In genomic region chr16:85171976-85172570, GRCm38 (mm10) we compare ENCODE assay signal across 8 mouse cellular contexts. TPM values are rescaled to one million over a fixed set of nuclear protein-coding genes. Genes with fewer than 3 reads are reported as not detected.
DNase-seq lines count a peak whose midpoint lies in the region; ATAC-seq and TF ChIP-seq lines count a peak whose summit lies in the region.

No protein-coding gene starts in this region.

- in situ Hi-C loops in CH12.LX (cut with MboI; ENCODE audit: low pct_ligation_motif_present, low pct_unique_long_range_greater_than_20kb, low sequenced_read_pairs) = no loop called here

- dilution Hi-C loops in CH12.LX (cut with MboI; ENCODE audit: extremely low pct_ligation_motif_present, extremely low pct_unique_long_range_greater_than_20kb, low sequenced_read_pairs) = no loop called here

- peak overlapping the region; percentile 78 to 99 (median 97) for H3K4me3 ChIP-seq in CH12.LX (replicated peaks in 1 of 3; ENCODE audit: low read depth in 2 of 3, low read length in 2 of 3, poor library complexity in 1 of 3)
- H3K4me3 ChIP-seq in embryonic fibroblast, embryonic 13.5 days (ENCODE audit: insufficient read depth, low read length) = peak overlapping the region; percentile 85
- peak overlapping the region; percentile 96 for H3K4me3 ChIP-seq in hindbrain, embryonic 11.5 days (ENCODE audit: low read depth, low read length)
- H3K4me3 ChIP-seq in stomach, embryonic 14.5 days (ENCODE audit: low read depth, low read length) = peak overlapping the region; percentile 64

- H3K27ac ChIP-seq in CH12.LX (ENCODE audit: insufficient read depth, low read depth) = peak overlapping the region; percentile 33; the same call in 1 of the 2 replicates
- H3K27ac ChIP-seq in embryonic fibroblast, embryonic 13.5 days (ENCODE audit: insufficient read depth, low read length) = peak overlapping the region; percentile 55
- H3K27ac ChIP-seq in hindbrain, embryonic 11.5 days (ENCODE audit: low read depth, low read length) = peak overlapping the region; percentile 89
- H3K27ac ChIP-seq in stomach, embryonic 14.5 days (ENCODE audit: low read length) = peak overlapping the region; percentile 69

- peak; percentile 17 for TF ChIP-seq RAD21 in CH12.LX (IDR thresholded peaks at IDR 0.05; ENCODE audit: low read depth, low read length)

- H3K36me3 ChIP-seq in CH12.LX (replicated peaks in 1 of 2; ENCODE audit: control insufficient read depth in 1 of 2, insufficient read depth in 1 of 2, low read length in 1 of 2) = peaks cover 8 to 32% of the 10 kb centered on the region in 2 experiments
- no peaks in the 10 kb centered on the region for H3K36me3 ChIP-seq in hindbrain, embryonic 11.5 days (ENCODE audit: control insufficient read depth, insufficient read depth, low read length)
- H3K36me3 ChIP-seq in stomach, embryonic 14.5 days (ENCODE audit: control insufficient read depth, insufficient read depth, low read length) = no peaks in the 10 kb centered on the region

- H3K27me3 ChIP-seq in CH12.LX (replicated peaks) = no peaks in the 10 kb centered on the region
- H3K27me3 ChIP-seq in hindbrain, embryonic 11.5 days (ENCODE audit: control insufficient read depth, insufficient read depth, low read length) = no peaks in the 10 kb centered on the region
- H3K27me3 ChIP-seq in stomach, embryonic 14.5 days (ENCODE audit: control insufficient read depth, insufficient read depth, low read length) = no peaks in the 10 kb centered on the region

- peak; percentile 68 for ATAC-seq in hindbrain, embryonic 11.5 days (ENCODE audit: low FRiP score)
- peak; percentile 36 for ATAC-seq in megakaryocyte, adult 5-6 weeks (ENCODE audit: poor library complexity, severe bottlenecking)
- ATAC-seq in stomach, embryonic 14.5 days (ENCODE audit: insufficient number of reproducible peaks, insufficient read depth, low FRiP score, low read depth) = peak; percentile 35
- ATAC-seq in activated CD4-positive, CD25-positive, alpha-beta regulatory T cell, adult 4 months = no peak

- peaks cover 2 to 32% of the 10 kb centered on the region in 2 experiments; a peak in 3 of 4 replicates for H3K4me1 ChIP-seq in CH12.LX (ENCODE audit: control insufficient read depth in 1 of 2, insufficient read depth in 2 of 2)
- H3K4me1 ChIP-seq in embryonic fibroblast, embryonic 13.5 days (ENCODE audit: control insufficient read depth, insufficient read depth, low read length) = peaks cover 9% of the 10 kb centered on the region
- H3K4me1 ChIP-seq in hindbrain, embryonic 11.5 days (replicated peaks; ENCODE audit: control insufficient read depth, insufficient read depth, low read length) = no peaks in the 10 kb centered on the region; the same call in 1 of the 2 replicates
- H3K4me1 ChIP-seq in stomach, embryonic 14.5 days (ENCODE audit: control insufficient read depth, insufficient read depth, low read length) = peaks cover 11% of the 10 kb centered on the region

- H3K4me2 ChIP-seq in CH12.LX (ENCODE audit: insufficient read depth, low read depth, poor library complexity, severe bottlenecking) = peak overlapping the region; percentile 72
- peak overlapping the region; percentile 47 for H3K4me2 ChIP-seq in hindbrain, embryonic 11.5 days (replicated peaks; ENCODE audit: low read depth, low read length)
- H3K4me2 ChIP-seq in stomach, embryonic 14.5 days (replicated peaks; ENCODE audit: low read depth, low read length) = peak overlapping the region; percentile 63

- H3K9ac ChIP-seq in CH12.LX (ENCODE audit: insufficient read depth, low read depth) = peak overlapping the region; percentile 90
- peak overlapping the region; percentile 94 for H3K9ac ChIP-seq in hindbrain, embryonic 11.5 days (ENCODE audit: low read depth, low read length)
- H3K9ac ChIP-seq in stomach, embryonic 14.5 days (replicated peaks; ENCODE audit: low read depth, low read length) = peak overlapping the region; percentile 89

- peak; percentile 61 for DNase-seq in CH12.LX (ENCODE audit: extremely low read depth)
- peak; percentile 47 for DNase-seq in adrenal gland, postnatal 10 days
- DNase-seq in hindbrain, embryonic 11.5 days (ENCODE audit: low spot score) = peak; percentile 74
- peak; percentile 50 to 62 for DNase-seq in left cerebral cortex, adult 18-20 months (ENCODE audit: low spot score in 2 of 2)

- H3K79me2 ChIP-seq in CH12.LX (replicated peaks; ENCODE audit: control insufficient read depth, extremely low read depth, insufficient read depth, poor library complexity, severe bottlenecking) = peaks cover 48% of the 10 kb centered on the region

- TF ChIP-seq POLR2A in CH12.LX (IDR thresholded peaks at IDR 0.05; ENCODE audit: low read depth, low read length) = peak; percentile 39; the same call in 1 of the 2 replicates
- TF ChIP-seq POLR2A in embryonic fibroblast, embryonic 13.5 days (IDR thresholded peaks at IDR 0.05; ENCODE audit: low read depth, low read length) = no peak

- TF ChIP-seq CTCF in CH12.LX (conservative IDR thresholded peaks at IDR 0.05 in 1 of 2, IDR thresholded peaks at IDR 0.05 in 1 of 2; ENCODE audit: low read depth in 2 of 2, low read length in 2 of 2) = peak in 1 of 2 experiments; percentile 45; a peak in 2 of 4 replicates
- TF ChIP-seq CTCF in embryonic fibroblast, embryonic 13.5 days (IDR thresholded peaks at IDR 0.05; ENCODE audit: borderline replicate concordance, insufficient read depth, low read length) = no peak

- TF ChIP-seq EP300 in CH12.LX (IDR thresholded peaks at IDR 0.05; ENCODE audit: low read length) = no peak; the same call in 1 of the 2 replicates

- H3K9me3 ChIP-seq in CH12.LX (replicated peaks; ENCODE audit: low read length) = peaks cover 2% of the 10 kb centered on the region
- no peaks in the 10 kb centered on the region for H3K9me3 ChIP-seq in hindbrain, embryonic 11.5 days (ENCODE audit: control insufficient read depth, low read length)
- H3K9me3 ChIP-seq in stomach, embryonic 14.5 days (ENCODE audit: control insufficient read depth, low read depth, low read length) = no peaks in the 10 kb centered on the region

- WGBS in hindbrain, embryonic 11.5 days = 1% methylated on average over 9 of the region's 10 CpGs
- WGBS in stomach, embryonic 14.5 days = under 1% methylated on average over 10 of the region's 10 CpGs

TF ChIP-seq in CH12.LX, 34 proteins besides CTCF, POLR2A, EP300 and RAD21:
- 0 out of 2 replicates have a peak, but pooled peaks have one; percentile 29 for TF ChIP-seq MEF2A (IDR thresholded peaks at IDR 0.05; ENCODE audit: borderline replicate concordance, low read depth, low read length)
- 0 out of 2 replicates have a peak, but pooled peaks have one; percentile 35 for TF ChIP-seq JUND (conservative IDR thresholded peaks at IDR 0.05; ENCODE audit: low read depth, low read length)
- no peak for TF ChIP-seq NRF1 (IDR thresholded peaks at IDR 0.05; ENCODE audit: low read depth, low read length)
- TF ChIP-seq CHD1 (IDR thresholded peaks at IDR 0.05; ENCODE audit: low read depth, low read length) = no peak
- 0 out of 2 replicates have a peak, but pooled peaks have one; percentile 7 for TF ChIP-seq MXI1 (IDR thresholded peaks at IDR 0.05; ENCODE audit: low read depth, low read length)
TF ChIP-seq in CH12.LX: peak in this region for 3.

RNA-seq across cellular contexts. Expression of gene App, which starts 1.5 kb away (rescaled TPM):
- 54.1 and 99.2 TPM in 2 replicates for total RNA-seq in CH12.LX (2012; rRNA removed)
- total RNA-seq in CH12.LX (2014; rRNA removed) = 31.1 and 35.5 TPM in 2 replicates
- 81.4 and 84.1 TPM in 2 replicates for polyA plus RNA-seq in CH12.LX (2012; ENCODE audit: insufficient read length, low read depth)
- 100 to 1,000 TPM; 290 to 292 TPM for total RNA-seq in adrenal gland, postnatal 10 days (2021)
- 740 and 800 TPM in 2 replicates for polyA plus RNA-seq in embryonic fibroblast, embryonic 13.5 days (2011; ENCODE audit: insufficient read length, low read depth, missing spikeins)
- 184 and 203 TPM in 2 replicates for polyA plus RNA-seq in hindbrain, embryonic 11.5 days (2014; fragmentation: Nextera tagmentation; extraction: Ambion mirVana)
- total RNA-seq in left cerebral cortex, adult 18-20 months (2021) = 1,000 to 10,000 TPM; 1,397 to 1,476 TPM
- 249 and 260 TPM in 2 replicates for total RNA-seq in megakaryocyte, adult 5-6 weeks (2015)
- total RNA-seq in megakaryocyte, adult 5-6 weeks (2017) = 383 and 394 TPM in 2 replicates
- 160 and 171 TPM in 2 replicates for polyA plus RNA-seq in stomach, embryonic 14.5 days (2014; fragmentation: Nextera tagmentation; extraction: Ambion mirVana)
- under 1 TPM; 0.07 to 0.22 TPM for polyA plus RNA-seq in activated CD4-positive, CD25-positive, alpha-beta regulatory T cell, adult 4 months (2017; shearing (Covaris generic))

Comparison
In these comparisons a context has a peak if more than half of its experiments do, and no peak if none do; other contexts are left out.
1. H3K27ac ChIP-seq: peak in every context shown above with its lines; median percentile 89 in hindbrain, embryonic 11.5 days; 69 in stomach, embryonic 14.5 days; 55 in embryonic fibroblast, embryonic 13.5 days; 33 in CH12.LX.
2. RNA of gene App, which starts 1.5 kb away (polyA plus RNA-seq): 740 to 800 TPM in embryonic fibroblast, embryonic 13.5 days, 184 to 203 TPM in hindbrain, embryonic 11.5 days, 160 to 171 TPM in stomach, embryonic 14.5 days and 81.4 to 84.1 TPM in CH12.LX; 0.07 to 0.22 TPM in activated CD4-positive, CD25-positive, alpha-beta regulatory T cell, adult 4 months; every median in the first group is over 10 times any median in the second.
3. Peak in every context shown above with its lines, with median percentiles within 50 percentile points of each other: DNase-seq, H3K4me2 ChIP-seq, H3K4me3 ChIP-seq and H3K9ac ChIP-seq.